Mouse (Mus musculus) lung, adult 2 months (tissue): ENCODE results near the gene Acer1.

Experiments
- CTCF ChIP-seq: fragments of 200-500 bp; IDR thresholded peaks from 2 replicates; pipeline ENCODE4 v1.5.1; 2011; ENCODE audit warnings: mild to moderate bottlenecking, low read length, control low read depth; ENCODE audit not compliant: insufficient read depth
- POLR2A ChIP-seq: fragments of 200-500 bp; IDR thresholded peaks from 2 replicates; pipeline ENCODE4 v1.6.1; 2011; ENCODE audit warnings: low read depth, mild to moderate bottlenecking, control low read depth, low read length, borderline replicate concordance; ENCODE audit errors: extremely low read depth

- TF ChIP-seq CTCF (no peak), POLR2A (no peak)
These were observed 37.8 kb upstream of the Acer1 start for GRCm38 (mm10) chr17:57019693-57020092.
